Mouse (Mus musculus) v-Abl transformed pro-B cells (cell line): ENCODE data around the gene Ddx39b.

Source experiments
- in situ Hi-C, 2 experiments: fragments of 400-800 bp; cut with MboI; formaldehyde crosslinking; loops; one replicate each; pipeline ENCODE4 v1.15.1; 2025; ENCODE audit not compliant: unreplicated experiment in 2 of 2

The Ddx39b gene

DNA sequence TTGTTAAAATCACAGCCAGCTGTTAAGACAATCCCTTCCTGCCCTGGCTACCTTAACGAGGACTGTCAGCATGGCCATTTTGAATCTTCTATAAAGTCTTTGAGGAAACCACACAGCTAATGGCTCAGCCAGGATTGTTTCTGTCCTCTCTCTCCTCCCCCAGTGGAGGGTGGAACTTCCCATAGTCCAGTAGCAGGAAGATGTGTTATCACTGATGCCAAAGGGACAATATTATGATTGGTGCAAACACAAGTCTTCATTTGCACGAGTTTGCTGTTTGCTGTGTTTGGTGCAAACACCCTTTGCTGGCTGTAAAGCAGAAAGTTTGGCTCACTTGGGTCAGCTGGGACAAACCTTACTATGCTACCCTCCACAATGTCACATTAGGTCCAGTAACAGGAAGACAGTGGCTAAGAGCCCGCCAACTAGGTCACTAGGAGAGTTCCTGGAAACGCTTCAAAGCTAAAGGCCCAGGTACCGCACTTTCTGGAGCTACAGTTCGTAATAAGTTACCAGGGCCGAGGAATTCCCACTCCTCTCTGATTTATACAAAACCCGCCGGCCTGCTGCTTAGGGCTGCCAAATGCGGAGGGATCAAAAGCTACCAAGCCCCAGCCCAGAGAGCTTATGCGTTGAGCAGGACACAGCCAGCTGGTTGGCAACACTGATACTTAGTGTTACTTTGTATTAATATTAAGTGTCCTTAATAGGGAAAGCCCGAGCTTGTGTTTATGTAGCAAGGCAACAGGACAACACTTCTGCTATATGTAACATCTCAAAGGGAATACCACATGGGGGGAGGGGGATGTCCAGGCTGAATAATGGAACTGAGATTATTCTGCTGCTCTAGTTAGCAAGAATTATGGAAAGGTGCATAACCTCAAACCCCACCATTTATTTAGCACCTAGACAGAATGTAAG lies 902 bp upstream of the Ddx39b start:
- in situ Hi-C loops = no loop called here

DNA sequence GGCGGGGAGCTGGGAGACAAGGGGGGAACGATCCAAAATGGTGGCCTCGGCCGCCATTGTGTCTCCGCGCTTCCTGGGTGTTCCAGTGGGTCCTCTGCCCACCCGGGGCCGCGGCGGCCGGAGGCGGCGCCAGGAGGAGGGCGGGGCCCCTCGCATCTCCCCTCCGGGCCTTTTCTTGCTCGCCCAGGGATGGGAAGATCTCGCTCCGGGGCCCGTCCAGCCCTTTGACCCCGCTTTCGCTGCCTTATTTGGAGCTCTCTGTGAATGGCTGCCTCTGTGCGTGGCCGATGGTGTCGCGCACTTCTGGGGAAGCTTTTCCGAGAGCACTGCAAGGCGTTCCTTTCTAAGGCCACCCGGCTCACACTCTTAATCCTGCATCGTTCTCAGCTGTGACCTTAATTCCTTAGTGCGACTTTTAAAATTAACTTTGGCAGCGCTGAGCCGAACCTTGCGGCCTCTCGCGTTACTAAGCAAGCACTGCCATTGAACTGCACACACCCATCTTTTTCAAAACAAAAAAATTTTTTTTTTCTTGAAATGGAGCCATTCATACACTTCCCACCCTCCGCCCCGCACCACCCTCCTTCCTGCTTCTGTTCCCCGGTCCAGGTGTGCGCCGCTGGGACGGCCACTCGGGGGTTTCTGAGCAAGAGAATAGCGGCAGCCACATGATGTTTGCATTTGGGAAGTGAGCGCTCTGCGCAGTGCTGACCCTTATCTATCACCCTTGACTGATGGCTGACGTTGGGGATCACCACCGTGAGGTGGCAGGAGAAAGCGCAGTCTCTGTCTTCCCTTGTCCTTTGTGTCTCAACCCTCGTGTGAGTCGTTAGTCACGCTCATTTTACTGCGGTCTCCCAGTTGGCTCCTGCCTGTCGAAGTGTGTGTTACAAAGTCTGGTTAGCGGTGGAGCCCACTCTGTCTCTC lies 732 bp downstream of the Ddx39b start:
- in situ Hi-C loops = no loop called here

DNA sequence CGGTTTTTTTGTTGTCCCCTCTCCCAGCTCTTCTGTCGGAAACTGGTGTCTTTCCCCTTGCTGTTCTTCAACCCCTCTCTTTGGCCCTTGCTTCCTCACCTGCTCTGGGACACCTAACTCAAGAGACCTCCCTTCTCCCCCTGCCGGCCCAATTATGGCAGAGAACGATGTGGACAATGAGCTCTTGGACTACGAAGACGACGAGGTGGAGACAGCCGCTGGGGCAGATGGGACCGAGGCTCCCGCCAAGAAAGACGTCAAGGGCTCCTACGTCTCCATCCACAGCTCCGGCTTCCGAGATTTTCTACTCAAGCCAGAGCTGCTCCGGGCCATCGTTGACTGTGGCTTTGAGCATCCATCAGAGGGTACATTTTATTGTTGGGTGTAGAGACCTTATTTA lies 1.5 kb downstream of the Ddx39b start:
- in situ Hi-C loops = no loop called here

DNA sequence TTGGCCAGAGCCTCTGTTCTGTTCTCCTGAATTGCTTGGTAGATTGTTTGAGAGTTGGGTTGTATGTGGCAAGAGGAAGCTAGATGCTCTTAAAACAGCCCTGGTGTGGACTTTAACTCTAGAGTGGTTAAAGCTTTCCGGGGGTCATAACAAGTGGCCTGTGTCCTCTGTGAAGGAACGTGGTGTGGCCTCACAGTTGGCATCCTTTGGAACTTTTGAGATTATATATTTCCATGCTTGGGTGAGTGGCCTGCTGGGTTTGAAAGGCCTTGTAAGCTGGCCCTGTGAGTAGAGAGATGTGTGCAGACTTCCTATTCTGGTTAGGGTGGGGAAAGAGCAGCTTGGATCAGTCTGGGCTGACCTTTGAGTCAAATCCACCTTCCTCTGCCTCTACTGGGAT lies 3.5 kb downstream of the Ddx39b start:
- in situ Hi-C loops = no loop called here

DNA sequence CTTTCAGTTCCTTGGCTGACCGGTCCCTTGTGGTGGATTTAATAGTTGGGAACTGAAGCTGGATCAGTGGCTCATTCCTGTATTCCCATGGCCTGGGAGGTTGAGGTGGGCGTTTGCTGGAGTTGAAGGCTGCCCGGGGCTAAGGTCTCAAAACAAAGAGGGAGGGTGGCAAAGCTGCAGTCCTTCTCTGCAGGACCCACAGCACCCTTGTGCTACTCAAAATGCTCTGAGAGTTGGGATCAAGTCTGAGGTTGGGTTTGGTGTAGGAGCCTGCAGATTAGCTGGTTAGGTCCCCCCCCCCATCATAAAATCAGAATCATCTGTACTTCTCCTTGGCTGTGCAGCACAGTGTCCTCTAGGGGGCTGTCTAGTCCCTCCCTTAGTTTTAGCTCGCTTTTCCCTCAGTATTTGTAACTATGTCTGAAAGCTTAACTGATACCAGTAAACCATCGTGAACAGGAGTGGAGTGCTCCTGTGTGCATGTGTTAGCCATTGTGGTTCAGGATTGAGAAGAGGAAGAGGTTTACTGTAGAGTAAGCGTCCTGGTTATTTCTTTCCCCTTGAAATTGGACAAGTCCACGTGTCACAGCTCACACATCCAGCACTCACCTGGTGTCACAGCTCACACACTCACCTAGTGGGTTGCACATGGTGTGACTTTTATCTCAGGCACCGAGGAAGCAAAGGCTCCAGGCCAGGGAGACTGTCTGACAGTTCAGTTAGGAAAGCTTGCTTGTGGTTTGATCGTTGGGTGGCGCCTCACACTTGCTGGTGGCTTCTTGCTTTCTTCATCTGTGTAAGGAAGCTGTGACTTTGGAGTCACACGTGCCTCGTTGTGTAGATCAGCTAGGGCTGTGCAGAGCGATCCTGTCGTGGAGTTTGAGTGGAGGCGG lies 4.4 kb downstream of the Ddx39b start:
- in situ Hi-C loops = no loop called here

DNA sequence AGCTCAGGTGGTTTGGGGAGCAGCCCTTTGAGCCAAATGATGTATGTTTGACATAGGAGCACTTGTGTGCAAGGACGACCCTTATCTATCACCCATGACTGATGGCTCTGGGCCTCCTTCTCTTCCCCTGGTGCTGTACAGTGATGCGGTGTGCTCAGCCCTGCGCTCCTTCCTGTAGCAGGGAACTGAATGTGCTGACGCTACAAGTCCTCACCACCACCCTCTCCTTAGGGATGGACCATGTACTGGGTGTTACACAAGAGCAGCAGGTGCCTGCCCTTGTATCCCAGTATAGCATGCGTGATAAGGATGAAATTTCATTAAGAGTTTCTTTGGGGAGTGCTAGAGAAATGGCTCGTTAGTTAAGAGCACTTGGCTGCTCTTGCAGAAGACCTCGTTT lies 5.6 kb downstream of the Ddx39b start:
- in situ Hi-C loops = no loop called here

DNA sequence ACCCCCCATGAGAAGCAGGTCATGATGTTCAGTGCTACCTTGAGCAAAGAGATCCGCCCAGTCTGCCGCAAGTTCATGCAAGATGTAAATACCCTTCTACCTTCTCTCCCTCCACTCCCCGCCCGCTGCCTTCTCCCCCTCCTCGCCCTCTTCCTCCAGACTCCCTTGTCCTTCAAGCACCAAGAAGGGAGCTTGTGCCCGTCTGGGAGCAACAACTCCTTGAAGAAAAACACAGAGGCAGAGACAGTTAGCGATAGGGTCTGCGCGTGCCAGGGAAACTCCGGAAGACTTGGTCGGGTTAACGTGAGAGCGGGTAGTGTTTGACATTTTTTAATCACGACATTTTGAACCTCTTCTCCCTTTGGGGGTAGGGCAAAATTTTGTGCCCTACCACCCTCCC lies 7.4 kb downstream of the Ddx39b start:
- in situ Hi-C loops = no loop called here

DNA sequence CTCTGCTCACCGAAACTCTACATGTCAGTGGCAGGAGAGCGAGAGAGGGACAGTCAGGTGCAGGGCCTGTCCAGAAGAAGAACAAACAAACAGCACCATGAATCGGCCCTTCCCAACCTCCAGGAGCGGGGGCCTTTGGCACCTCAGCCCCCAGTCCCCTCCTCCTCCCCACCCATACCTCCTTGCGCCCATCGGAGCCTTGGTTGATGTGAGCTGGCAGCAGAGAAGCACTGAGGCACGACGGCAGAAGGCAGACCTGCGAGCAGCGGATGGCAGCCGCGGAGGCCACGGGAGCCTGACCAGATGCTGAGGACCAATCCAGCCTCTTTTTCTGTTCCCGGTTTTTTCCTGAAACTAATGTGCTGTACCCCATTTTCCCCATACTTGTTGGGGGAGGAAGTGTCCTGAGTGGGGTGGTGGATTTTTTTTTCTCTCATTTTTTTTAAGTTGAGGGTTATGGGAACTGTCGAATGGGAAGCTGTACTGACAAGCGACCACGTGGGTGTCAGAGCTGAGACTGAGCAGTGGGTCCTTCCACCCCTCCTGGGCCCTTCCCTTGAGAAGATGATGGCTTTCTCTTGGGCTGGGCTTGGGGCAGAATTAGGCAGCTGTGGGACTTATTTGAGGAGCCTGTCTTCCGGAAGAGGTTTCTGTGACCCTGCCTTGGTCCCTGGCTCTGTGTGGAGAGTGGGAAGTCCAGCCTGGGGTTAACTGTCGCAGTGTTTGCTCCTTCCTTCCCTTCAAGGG lies 8.1 kb downstream of the Ddx39b start:
- in situ Hi-C loops = no loop called here

DNA sequence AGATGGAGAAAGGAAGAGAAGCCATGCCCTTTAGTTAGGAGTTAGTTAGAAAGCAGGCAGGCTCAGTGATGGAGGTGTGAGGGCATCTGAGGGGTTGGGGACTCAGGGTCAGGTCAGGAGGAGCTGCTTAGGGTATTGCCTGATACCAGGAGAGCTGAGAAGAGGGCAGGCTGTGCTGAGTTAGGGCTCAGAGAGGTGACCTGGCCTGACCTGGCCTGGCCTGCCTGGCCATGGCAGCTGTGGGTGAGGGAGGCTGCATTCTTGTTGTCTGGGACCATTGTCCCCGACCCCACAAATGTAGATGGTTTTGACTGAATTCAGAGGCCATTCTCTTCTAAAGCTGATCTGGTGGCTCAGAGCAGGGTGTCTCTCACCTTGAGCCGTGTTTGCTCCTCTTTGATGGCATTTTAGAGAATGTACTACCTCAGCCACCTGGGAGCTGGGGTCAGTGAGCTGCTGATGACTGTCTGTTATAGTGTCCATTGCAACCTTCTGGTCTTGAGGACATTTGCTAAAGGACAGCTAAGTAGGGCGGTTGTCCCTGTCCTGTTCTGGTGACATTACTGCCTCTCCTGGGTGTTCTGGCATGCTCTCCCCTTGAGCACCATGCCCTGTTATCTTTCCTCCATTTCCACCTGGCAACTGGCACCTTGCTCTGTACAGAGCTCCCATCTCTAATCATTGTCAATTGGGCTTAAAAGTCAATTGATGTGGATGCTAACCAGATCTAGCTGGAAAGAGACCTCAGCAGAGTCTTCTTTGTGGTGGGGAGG lies 9.0 kb downstream of the Ddx39b start:
- in situ Hi-C loops = no loop called here

DNA sequence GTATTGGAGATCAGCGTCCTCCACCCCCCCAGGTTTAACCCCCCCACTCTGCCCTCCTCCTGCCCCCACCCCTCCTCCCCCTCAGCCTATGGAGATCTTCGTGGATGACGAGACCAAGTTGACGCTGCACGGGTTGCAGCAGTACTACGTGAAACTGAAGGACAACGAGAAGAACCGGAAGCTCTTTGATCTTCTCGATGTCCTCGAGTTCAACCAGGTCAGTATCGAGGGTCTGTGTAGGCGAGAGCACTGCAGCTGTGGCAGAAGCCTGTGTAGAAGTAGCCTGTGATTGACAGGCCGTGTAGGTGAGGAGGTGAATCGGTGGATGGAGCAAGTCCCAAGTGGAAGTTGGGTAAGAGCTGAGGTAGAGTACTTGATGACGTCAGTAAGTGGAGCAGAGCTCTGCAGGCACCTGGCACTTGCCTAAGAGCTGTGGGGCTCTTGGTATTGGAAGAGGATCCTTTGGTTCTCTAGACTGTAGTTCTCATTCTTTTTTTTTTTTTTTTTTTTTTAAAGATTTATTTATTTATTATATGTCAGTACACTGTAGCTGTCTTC lies 9.7 kb downstream of the Ddx39b start:
- in situ Hi-C loops = no loop called here

DNA sequence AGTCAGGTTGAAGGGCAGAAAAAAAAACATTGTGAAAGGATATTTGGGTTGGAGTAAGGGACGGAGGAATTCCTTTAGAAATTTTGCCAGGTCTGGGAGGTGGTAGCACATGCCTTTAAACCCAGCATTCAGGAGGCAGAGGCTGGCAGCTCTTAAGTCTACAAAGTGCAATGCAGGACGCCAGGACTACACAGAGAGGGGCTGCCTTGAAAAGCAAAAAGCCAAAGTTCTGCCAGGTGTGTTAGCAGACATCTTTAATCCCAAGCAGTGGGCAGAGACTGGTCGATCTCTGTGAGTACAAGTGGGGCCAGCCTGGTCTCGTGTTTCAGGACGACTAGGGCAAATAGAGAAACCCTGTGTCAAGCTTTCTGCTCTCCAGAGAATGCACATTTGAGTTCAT lies 10.4 kb downstream of the Ddx39b start:
- in situ Hi-C loops = no loop called here

DNA sequence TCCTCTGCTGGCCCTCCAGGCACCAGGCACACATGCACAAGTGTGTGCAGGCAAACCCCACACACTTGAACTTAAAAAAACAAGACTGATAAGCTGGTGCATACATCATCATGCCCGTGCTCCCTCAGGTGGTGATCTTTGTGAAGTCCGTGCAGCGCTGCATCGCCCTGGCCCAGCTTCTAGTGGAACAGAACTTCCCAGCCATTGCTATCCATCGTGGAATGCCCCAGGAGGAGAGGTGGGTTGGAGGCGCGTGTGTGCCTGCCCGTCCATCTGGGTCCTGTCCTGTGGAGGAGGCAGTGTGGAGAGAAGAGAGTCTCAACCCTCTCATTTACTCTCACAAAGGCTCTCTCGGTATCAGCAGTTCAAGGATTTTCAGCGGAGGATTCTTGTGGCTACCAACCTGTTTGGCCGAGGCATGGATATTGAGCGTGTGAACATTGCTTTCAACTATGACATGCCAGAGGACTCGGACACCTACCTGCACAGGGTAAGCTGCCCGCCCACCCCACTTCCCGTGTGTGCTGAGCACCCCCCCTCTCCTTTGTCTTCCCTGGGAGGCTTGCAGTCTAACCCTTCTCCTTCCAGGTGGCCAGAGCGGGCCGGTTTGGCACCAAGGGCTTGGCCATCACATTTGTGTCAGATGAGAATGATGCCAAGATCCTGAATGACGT lies 11.2 kb downstream of the Ddx39b start:
- in situ Hi-C loops = no loop called here

DNA sequence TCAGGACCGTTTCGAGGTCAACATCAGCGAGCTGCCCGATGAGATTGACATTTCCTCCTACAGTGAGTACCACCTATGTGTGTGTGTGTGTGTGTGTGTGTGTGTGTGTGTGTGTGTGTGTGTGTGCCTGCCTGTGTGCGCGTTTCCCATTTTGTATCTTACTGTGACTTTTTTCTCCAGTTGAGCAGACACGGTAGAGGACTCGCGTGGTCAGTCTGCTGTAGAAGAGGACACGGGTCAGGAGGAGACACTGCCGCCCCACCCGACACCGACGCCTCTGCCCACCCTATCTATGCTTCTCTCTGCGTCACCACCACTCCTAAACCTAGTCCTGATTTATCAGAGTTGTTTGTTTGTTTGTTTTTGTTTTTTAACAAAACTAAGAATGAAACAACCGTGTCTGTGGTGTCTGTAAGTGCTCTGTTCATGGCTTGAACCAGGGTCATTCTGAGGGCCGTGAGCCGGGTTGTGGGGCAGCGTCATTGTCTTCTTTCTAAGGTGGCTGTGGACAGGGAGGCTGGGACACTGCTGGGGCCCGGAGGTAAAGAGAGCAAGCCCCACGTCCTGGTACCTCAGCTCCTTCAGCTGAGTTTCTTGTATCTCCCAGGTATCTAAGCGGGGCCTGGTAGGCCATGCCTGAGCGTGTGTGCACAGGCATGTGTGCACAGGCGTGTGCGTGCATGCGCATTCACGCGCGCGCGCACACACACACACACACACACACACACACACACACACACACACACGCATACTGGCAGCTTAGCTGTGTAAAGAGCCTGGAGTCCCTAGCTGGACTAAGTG lies 11.9 kb downstream of the Ddx39b start:
- in situ Hi-C loops = no loop called here

DNA sequence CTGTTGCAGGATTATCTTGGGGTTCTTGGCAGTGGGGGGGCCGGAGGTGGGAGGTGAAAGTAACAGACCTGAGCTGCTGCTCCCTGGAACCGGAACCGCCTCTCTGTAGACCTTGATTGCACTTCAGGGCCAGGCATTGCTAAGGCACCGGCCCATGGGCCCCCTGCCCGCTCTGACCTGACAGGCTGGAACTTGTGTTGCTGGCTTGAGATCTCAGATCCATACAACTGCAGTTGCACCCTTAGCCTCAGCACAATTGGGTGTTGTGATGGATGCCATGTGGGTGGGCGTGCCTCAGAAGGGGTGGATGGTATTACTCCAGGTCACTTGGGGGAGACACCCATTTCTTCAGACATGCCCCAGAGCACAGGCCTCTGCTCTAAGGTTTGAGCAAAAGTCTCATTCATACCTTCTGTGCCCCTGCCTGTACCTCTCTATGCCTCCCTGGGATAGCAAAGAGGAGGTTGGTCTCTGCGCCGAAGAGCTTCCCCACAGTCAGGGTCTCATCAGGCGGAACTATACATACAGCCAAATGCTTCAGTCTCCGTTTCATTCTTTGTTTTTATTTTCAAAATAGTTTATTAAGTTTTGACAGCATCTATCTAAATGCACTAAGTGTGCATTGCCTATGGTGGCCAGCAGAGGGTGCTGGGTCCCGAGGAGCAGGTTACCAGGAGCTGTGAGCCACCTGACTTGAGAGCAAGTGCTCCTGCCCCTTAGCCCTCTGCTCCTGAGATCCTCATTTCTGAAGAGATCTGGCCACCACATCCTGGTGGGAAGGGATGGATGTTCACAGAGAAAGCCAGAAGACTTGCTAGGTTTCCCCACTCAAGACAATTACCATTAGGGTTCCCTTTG lies 12.9 kb downstream of the Ddx39b start:
- in situ Hi-C loops = loop anchor here (5.0 kb wide), 1 partner anchor 48 kb away; no protein-coding TSS in a partner anchor

DNA sequence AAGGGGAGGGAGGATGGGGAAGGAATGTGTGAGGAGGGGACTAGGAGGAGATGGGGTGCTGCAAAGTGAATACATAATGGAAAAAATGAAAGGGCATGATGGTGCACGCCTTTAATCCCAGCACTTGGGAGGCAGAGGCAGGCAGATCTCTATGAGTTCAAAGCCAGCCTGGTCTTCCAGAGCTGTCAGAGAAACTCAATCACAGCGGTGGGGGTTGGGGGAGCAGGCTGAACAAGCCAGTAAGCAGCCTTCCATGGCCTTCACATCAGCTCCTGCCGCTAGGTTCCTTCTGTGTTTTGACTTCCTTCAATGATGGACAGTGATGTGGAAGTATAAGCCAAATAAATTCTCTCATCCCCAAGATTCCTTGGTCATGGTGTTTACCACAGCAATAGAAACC lies 13.8 kb downstream of the Ddx39b start:
- in situ Hi-C loops = loop anchor here (5.0 kb wide), 1 partner anchor 47 kb away; no protein-coding TSS in a partner anchor

DNA sequence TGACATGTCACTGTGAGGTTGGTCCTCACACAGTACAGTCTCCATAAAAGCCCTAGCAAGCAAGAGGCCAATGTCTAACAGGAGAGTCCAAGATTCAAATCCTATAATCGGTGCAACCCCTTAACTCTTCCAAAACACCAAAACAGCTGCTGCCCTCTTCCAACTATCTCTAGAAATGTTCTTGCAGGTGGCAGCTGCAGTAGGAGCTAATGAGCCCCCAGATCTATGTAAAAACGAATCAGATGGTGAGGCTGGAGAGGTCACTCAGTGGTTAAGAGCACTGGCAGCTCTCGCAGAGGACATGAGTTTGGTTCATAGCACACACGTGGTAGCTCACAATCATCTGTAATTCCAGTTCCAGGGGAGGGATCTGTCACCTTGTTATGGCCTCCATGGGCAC lies 14.2 kb downstream of the Ddx39b start:
- in situ Hi-C loops = loop anchor here (5.0 kb wide), 1 partner anchor 47 kb away; no protein-coding TSS in a partner anchor
